Mouse (Mus musculus) kidney, adult 8-10 months (tissue): ENCODE measurements around the gene Dgkh.

Source experiments
- DNase-seq, 2 experiments: peaks; one replicate each; pipeline ENCODE4 v3.0.0; 2022

The Dgkh gene

GRCm38 (mm10) chr14:78716035-78716434 is 16.5 kb downstream of the Dgkh start:
- no peak for DNase-seq

- DNase-seq: no peak
Observed at GRCm38 (mm10) chr14:78712565-78713148, 19.9 kb downstream of the Dgkh start.

- no peak for DNase-seq
Observed at GRCm38 (mm10) chr14:78710647-78711046, 21.9 kb downstream of the Dgkh start.

GRCm38 (mm10) chr14:78705616-78706015 is 27.0 kb downstream of the Dgkh start:
- DNase-seq: no peak

- no peak for DNase-seq
Observed at GRCm38 (mm10) chr14:78703989-78704388, 28.6 kb downstream of the Dgkh start.

GRCm38 (mm10) chr14:78703361-78703760 is 29.2 kb downstream of the Dgkh start:
- DNase-seq: no peak

- no peak for DNase-seq
Observed at GRCm38 (mm10) chr14:78702048-78702447, 30.5 kb downstream of the Dgkh start.

- no peak for DNase-seq
Observed at GRCm38 (mm10) chr14:78701501-78701900, 31.1 kb downstream of the Dgkh start.

GRCm38 (mm10) chr14:78701087-78701486 is 31.5 kb downstream of the Dgkh start:
- no peak for DNase-seq

GRCm38 (mm10) chr14:78699634-78700033 is 32.9 kb downstream of the Dgkh start:
- DNase-seq: no peak

- DNase-seq: no peak
Observed at GRCm38 (mm10) chr14:78699196-78699595, 33.4 kb downstream of the Dgkh start.

- DNase-seq: no peak
Observed at GRCm38 (mm10) chr14:78694121-78694520, 38.5 kb downstream of the Dgkh start.

GRCm38 (mm10) chr14:78692602-78693001 is 40.0 kb downstream of the Dgkh start:
- DNase-seq: no peak

- no peak for DNase-seq
Observed at GRCm38 (mm10) chr14:78691926-78692487, 40.6 kb downstream of the Dgkh start.

GRCm38 (mm10) chr14:78690883-78691282 is 41.7 kb downstream of the Dgkh start:
- no peak for DNase-seq

- DNase-seq: no peak
Observed at GRCm38 (mm10) chr14:78690387-78690786, 42.2 kb downstream of the Dgkh start.

- no peak for DNase-seq
Observed at GRCm38 (mm10) chr14:78689950-78690349, 42.6 kb downstream of the Dgkh start.

GRCm38 (mm10) chr14:78687716-78688115 is 44.9 kb downstream of the Dgkh start:
- DNase-seq: no peak

- DNase-seq: peak in 1 of 2 experiments; percentile 20
Observed at GRCm38 (mm10) chr14:78686701-78687100, 45.9 kb downstream of the Dgkh start.

- no peak for DNase-seq
Observed at GRCm38 (mm10) chr14:78684171-78684570, 48.4 kb downstream of the Dgkh start.

GRCm38 (mm10) chr14:78678981-78679380 is 53.6 kb downstream of the Dgkh start:
- DNase-seq: no peak

GRCm38 (mm10) chr14:78677852-78678588 is 54.6 kb downstream of the Dgkh start:
- DNase-seq: no peak

- DNase-seq: peak in 1 of 2 experiments; percentile 31
Observed at GRCm38 (mm10) chr14:78676457-78676856, 56.1 kb downstream of the Dgkh start.

- DNase-seq: peak in 1 of 2 experiments; percentile 15
Observed at GRCm38 (mm10) chr14:78674606-78675005, 58.0 kb downstream of the Dgkh start.
